Mouse (Mus musculus) cerebellum, adult 2 months (tissue): ENCODE measurements at regions not wholly inside any gene's neighbourhood (a gene's known extent, or its start where the extent isn't known, plus 50 kb on each side); places are given as distances from the start of the nearest gene placed in this dataset.

Experiments used
- DNase-seq, 2 experiments: peaks; one replicate each; pipeline ENCODE4 v3.0.0; 2021
- H3K27ac ChIP-seq: fragments of 200-500 bp; 2 replicates; pipeline ENCODE4 v1.5.1; 2012; ENCODE audit warnings: low read length, control low read depth, inconsistent platforms; ENCODE audit not compliant: insufficient read depth
- H3K27me3 ChIP-seq: fragments of 200-500 bp; 2 replicates; pipeline ENCODE4 v1.6.1; 2012; ENCODE audit warnings: inconsistent platforms, mild to moderate bottlenecking, low read length, moderate library complexity; ENCODE audit not compliant: control insufficient read depth, insufficient read depth
- H3K4me1 ChIP-seq: fragments of 200-500 bp; 2 replicates; pipeline ENCODE4 v1.6.1; 2011; ENCODE audit warnings: low read length; ENCODE audit not compliant: control insufficient read depth, insufficient read depth
- H3K4me3 ChIP-seq: fragments of 200-500 bp; replicated peaks from 2 replicates; pipeline ENCODE3; 2011; ENCODE audit warnings: mild to moderate bottlenecking, low read depth, low read length, control low read depth; ENCODE audit not compliant: insufficient read depth
- CTCF ChIP-seq: fragments of 200-500 bp; IDR thresholded peaks from 2 replicates; pipeline ENCODE4 v1.5.1; 2011; ENCODE audit warnings: low read depth, mild to moderate bottlenecking, control low read depth, low read length, moderate library complexity, borderline replicate concordance; ENCODE audit not compliant: insufficient read depth
- POLR2A ChIP-seq: fragments of 200-500 bp; IDR thresholded peaks from 2 replicates; pipeline ENCODE4 v1.6.1; 2011; ENCODE audit warnings: low read length, control low read depth, borderline replicate concordance; ENCODE audit not compliant: insufficient read depth
- whole genome bisulfite sequencing: fragments of 180-500 bp; shearing (Covaris S2); methylation state at CpG from one replicate; pipeline ENCODE4 v1.1.7; 2018; 5-methylcytosine and 5-hydroxymethylcytosine counted together

DNA sequence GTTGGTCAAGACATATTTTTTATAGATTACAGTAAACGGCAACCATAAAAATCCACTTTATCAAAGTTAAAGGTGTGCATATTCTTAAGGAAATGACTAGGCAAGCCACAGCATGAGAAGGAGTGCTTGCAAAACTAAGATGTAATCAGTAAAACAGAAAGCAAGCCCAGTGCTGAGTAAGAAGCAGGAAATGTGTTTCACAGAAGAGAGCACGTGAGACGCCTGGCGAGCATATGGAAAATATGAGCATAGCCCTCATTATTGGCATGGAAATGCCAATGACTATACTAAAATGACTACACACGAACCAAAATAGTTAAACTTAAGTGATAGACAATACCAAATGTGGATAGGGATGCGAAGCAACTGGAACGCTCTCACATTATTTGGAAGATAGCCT, 123.2 kb upstream of the Max start:
- WGBS, result 89% methylated on average over 7 of the region's 7 CpGs
- H3K4me1 ChIP-seq, result no peaks in the 10 kb centered on the region
- no peak overlapping the region for H3K4me3 ChIP-seq
- TF ChIP-seq POLR2A, result no peak
- no peak for DNase-seq
- no peaks in the 10 kb centered on the region for H3K27me3 ChIP-seq
- no peak overlapping the region for H3K27ac ChIP-seq

DNA sequence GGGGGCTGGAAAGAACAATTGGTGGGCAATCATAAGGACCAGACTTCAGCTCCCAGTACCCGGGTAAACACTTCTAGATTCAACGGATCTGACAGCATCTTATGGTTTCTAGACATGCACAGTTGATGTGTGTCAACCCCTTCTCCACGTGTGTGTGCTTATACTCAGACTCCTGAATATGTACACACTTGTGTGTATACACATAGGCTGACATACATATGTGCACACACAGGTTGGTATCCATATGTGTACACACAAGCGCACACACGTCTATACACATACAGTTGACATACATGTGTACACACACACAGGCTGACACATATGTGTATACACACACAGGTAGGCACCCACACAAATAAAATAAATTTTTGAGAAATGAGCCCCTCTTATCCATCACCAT, 122.7 kb upstream of the Max start:
- H3K4me3 ChIP-seq, result no peak overlapping the region
- no peak for DNase-seq
- H3K27me3 ChIP-seq, result no peaks in the 10 kb centered on the region
- TF ChIP-seq POLR2A (no peak), CTCF (no peak)
- H3K4me1 ChIP-seq, result no peaks in the 10 kb centered on the region
- 87% methylated on average over 5 of the region's 5 CpGs for WGBS
- no peak overlapping the region for H3K27ac ChIP-seq

- Histone ChIP-seq H3K4me3 (no peak overlapping the region), H3K4me1 (no peaks in the 10 kb centered on the region), H3K27ac (no peak overlapping the region), H3K27me3 (no peaks in the 10 kb centered on the region)
- no peak for DNase-seq
- 76% methylated on average over 1 of the region's 1 CpGs for WGBS
- no peak for TF ChIP-seq CTCF
- no peak for TF ChIP-seq POLR2A
These were observed 122.3 kb upstream of the Max start for GRCm38 (mm10) chr12:77084343-77084742.

DNA sequence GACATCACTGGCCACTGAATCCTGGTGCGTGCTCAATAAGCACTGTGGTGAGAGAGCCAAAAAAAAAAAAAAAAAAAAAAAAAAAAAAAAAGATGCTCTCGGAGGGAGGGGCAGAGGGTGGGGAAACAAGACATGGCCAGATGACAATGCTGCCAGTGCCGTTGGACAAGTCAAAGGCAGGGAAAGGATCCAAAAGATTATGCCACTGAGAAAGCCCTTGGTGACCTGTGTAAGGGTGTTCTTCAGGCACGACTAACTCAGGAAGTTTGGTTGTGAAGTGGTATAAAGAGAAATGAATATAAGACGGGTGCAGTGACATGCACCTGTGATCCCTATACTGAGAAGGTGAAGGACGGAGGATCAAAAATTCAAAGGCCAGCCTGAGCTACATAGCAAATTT, 121.8 kb upstream of the Max start:
- Histone ChIP-seq H3K4me3 (no peak overlapping the region), H3K4me1 (no peaks in the 10 kb centered on the region), H3K27me3 (no peaks in the 10 kb centered on the region), H3K27ac (no peak overlapping the region)
- no peak for TF ChIP-seq POLR2A
- no peak for TF ChIP-seq CTCF
- DNase-seq, result no peak
- 63% methylated on average over 6 of the region's 6 CpGs for WGBS

DNA sequence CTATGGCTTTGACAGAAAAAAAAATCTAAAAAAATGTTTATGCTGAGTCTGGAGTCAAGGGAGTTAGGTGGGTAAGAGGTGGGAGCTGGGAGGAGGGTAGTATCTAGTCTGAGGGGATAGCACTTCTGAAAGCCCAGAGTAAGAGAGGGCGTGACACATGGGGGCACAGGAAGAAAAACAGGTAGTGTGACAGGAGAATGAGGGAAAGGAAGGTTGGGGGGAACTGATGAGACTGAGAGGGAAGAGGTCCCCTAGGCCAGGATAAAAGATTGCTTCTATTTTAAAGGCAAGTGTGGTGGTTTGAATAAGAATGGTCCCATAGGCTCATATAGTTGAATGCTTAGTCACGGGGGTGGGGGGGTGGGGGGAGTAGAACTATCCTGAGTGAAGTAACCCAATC, 119.8 kb upstream of the Max start:
- Histone ChIP-seq H3K27ac (no peak overlapping the region), H3K4me3 (no peak overlapping the region), H3K4me1 (no peaks in the 10 kb centered on the region), H3K27me3 (no peaks in the 10 kb centered on the region)
- no peak for DNase-seq
- no peak for TF ChIP-seq POLR2A
- no peak for TF ChIP-seq CTCF
- WGBS, result 95% methylated on average over 2 of the region's 2 CpGs

DNA sequence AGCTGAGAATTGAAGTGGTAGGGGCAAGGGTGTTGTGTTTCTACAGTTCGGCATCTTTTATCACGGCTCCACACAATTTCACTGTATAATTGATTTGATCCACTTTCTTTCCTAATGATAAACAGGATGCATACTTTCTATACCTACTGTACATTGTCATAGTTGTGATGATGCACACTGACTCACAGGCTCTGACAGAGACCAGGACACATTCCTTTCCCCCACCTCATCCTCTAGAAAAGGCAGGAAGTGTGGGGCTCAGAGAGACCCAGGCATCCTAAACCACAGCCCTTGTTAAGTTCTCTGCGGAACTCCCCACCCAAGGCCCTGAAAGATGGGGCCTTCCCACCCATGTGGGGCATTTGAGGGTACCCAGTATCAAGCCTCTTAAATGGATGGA, 117.5 kb upstream of the Max start:
- Histone ChIP-seq H3K27ac (no peak overlapping the region), H3K4me1 (no peaks in the 10 kb centered on the region), H3K4me3 (no peak overlapping the region), H3K27me3 (no peaks in the 10 kb centered on the region)
- no peak for DNase-seq
- TF ChIP-seq CTCF (no peak), POLR2A (no peak)
- WGBS, result 89% methylated on average over 3 of the region's 3 CpGs

- Histone ChIP-seq H3K27me3 (no peaks in the 10 kb centered on the region), H3K4me3 (no peak overlapping the region), H3K4me1 (no peaks in the 10 kb centered on the region), H3K27ac (no peak overlapping the region)
- WGBS, result 94% methylated on average over 5 of the region's 5 CpGs
- TF ChIP-seq POLR2A (no peak), CTCF (no peak)
- DNase-seq, result no peak
These were observed 114.7 kb upstream of the Max start for GRCm38 (mm10) chr12:77076678-77077077.

GRCm38 (mm10) chr12:77074602-77075001, 112.6 kb upstream of the Max start:
- Histone ChIP-seq H3K4me3 (no peak overlapping the region), H3K4me1 (no peaks in the 10 kb centered on the region), H3K27ac (no peak overlapping the region), H3K27me3 (no peaks in the 10 kb centered on the region)
- TF ChIP-seq CTCF (no peak), POLR2A (no peak)
- DNase-seq, result no peak
- WGBS, result 95% methylated on average over 2 of the region's 2 CpGs
